Mouse (Mus musculus) mouse embryonic stem cell (cell line): ENCODE results near the gene Hrh2.

Experiments used
- in situ Hi-C, 2 experiments: fragments of 300-500 bp; cut with MboI; formaldehyde crosslinking; loops; 1 replicate in 1 of 2; 3 replicates in 1 of 2; pipeline ENCODE4 v1.14.3; 2019 to 2020; ENCODE audit warnings: low sequenced_read_pairs in 2 of 2, low pct_unique_long_range_greater_than_20kb in 1 of 2, mixed read lengths in 1 of 2; ENCODE audit not compliant: unreplicated experiment in 1 of 2

Hrh2 gene

GRCm38 (mm10) chr13:54282149-54282860 is 90.4 kb downstream of the Hrh2 start:
- in situ Hi-C loops, result no loop called here

DNA sequence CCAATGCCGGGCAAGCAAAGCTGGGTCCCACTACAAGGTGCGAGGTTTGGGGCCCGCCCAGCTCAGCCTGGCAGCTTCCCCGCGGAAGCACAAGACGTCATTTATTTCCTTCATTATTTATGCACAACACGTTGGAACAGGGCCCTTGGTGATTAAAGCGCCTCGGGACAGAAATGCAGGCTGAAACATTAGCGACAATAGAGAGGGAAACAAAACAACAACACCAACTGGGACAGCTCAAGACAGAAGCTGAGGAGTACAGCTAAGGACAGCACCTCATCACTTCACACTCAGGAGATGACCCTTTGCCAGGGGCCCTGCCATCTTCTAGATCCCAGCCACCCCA is 90.9 kb downstream of the Hrh2 start:
- in situ Hi-C loops, result no loop called here
